Mouse (Mus musculus): Measurements from ENCODE around the gene 4930558C23Rik. TPM values are rescaled to one million over a fixed set of nuclear protein-coding genes. Genes with fewer than 3 reads are reported as not detected.
A peak's percentile ranks its signal among the peaks of the same experiment; 100 is the strongest.
"Not testable (repeated sequence)": the region's sequence is repeated elsewhere in the genome, so short reads cannot be mapped to it uniquely, and the experiment has no call there.

The 4930558C23Rik gene
- polyA plus RNA-seq, 1 experiment from 2014 or later, result not detected

DNA sequence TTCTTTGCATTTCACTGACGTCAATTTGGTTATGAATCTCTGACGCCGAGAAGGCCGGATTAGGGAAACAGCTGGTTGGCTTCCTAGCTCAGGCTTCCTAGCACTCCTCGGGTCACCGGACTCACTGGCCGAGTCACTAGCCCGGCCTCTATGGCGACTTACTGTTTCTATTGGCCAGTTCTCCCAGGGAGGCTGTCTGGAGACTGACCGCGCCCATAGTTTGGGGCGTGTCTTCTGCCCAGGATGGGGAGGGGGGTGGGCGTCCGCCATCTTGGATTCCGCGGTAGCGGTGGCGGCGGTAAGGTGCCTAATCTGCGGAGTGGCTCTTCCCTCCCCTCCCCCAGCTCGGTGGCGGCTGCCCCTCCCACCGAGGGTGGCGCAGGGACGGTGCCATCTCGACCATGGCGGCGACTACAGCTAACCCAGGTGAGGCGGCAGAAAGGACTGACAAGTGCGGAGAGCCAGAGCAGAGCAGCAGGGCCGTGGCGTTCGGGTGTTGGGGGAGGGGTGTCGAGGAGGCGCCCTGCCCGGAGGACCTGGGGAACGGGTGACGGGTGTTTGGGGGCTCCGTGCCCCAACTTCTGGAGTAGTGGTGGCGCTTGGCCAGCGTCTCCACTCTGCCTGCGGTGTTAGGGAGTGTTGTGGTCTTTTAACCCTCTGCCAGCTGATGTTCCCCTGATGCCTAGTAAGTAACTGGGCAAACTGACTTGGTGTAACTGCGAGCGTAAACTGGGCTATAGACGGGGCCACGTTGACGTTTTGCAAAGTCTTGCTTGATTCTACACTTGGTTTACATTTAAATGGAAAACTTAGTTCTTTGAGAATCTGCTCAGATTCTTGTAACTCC is 31.7 kb upstream of the 4930558C23Rik start, which contains the start of gene Arnt:
Gene Arnt, plus strand, starts transcription at position 253 of the 847 bp plus-strand sequence.
- H3K9ac ChIP-seq, result peak within 1 kb of the TSS; percentile 78
- WGBS, result under 1% methylated on average over 47 of the region's 47 CpGs
- DNase-seq (ENCODE audit: low spot score), result peak; percentile 88
- peaks cover 19% of the 10 kb centered on the region for H3K36me3 ChIP-seq (replicated peaks; ENCODE audit: control insufficient read depth, insufficient read depth)
- peak within 1 kb of the TSS; percentile 81 for H3K4me3 ChIP-seq (replicated peaks; ENCODE audit: low read length)
- peak within 1 kb of the TSS; percentile 85 for H3K27ac ChIP-seq
- peak; percentile 99 for ATAC-seq (ENCODE audit: low FRiP score)
- peak within 1 kb of the TSS; percentile 72 for H3K4me2 ChIP-seq (replicated peaks)
- no peaks in the 10 kb centered on the region for H3K9me3 ChIP-seq (ENCODE audit: control insufficient read depth, low read length)
- H3K4me1 ChIP-seq (replicated peaks; ENCODE audit: control insufficient read depth, insufficient read depth, low read length), result peaks cover 13% of the 10 kb centered on the region
- H3K27me3 ChIP-seq (ENCODE audit: control insufficient read depth, insufficient read depth, low read length), result 0 out of 2 replicates have a peak, but pooled peaks cover 2% of the 10 kb centered on the region

DNA sequence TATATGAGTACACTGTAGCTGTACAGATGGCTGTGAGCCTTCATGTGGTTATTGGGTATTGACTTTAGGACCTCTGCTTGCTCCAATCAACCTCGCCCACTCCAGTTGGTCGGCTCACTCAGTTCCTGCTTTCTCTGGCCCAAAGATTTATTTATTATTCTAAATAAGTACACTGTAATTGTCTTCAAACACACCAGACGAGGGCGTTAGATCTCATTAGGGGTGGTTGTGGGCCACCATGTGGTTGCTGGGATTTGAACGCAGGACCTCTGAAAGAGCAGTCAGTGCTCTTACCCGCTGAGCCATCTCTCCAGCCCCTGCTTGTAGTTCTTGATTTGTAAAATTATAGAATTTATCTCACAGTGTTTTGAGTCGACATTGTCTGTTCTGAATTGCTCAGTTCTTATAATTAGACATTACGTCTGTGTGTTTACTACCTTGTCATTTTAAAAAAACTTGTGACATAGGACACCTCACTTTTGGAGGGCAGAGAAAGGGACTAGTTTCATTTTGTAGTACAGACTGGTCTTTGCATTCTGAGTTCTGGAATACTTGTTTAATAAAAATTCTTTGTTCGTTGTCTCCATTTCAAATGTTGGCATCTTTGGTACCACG is 30.8 kb upstream of the 4930558C23Rik start:
- Histone ChIP-seq H3K4me2 (replicated peaks) (peak overlapping the region; percentile 72), H3K9me3 (ENCODE audit: control insufficient read depth, low read length) (no peaks in the 10 kb centered on the region), H3K27ac (peak overlapping the region; percentile 85), H3K36me3 (replicated peaks; ENCODE audit: control insufficient read depth, insufficient read depth) (peaks cover 19% of the 10 kb centered on the region), H3K4me1 (replicated peaks; ENCODE audit: control insufficient read depth, insufficient read depth, low read length) (peaks cover 13% of the 10 kb centered on the region), H3K9ac (peak overlapping the region; percentile 78), H3K27me3 (ENCODE audit: control insufficient read depth, insufficient read depth, low read length) (0 out of 2 replicates have a peak, but pooled peaks cover 5% of the 10 kb centered on the region), H3K4me3 (replicated peaks; ENCODE audit: low read length) (peak overlapping the region; percentile 81)
- ATAC-seq (ENCODE audit: low FRiP score) (no peak), DNase-seq (ENCODE audit: low spot score) (no peak)
- WGBS, result 74% methylated on average over 10 of the region's 10 CpGs

- H3K9me3 ChIP-seq (ENCODE audit: control insufficient read depth, low read length); H3K4me1 ChIP-seq (replicated peaks; ENCODE audit: control insufficient read depth, insufficient read depth, low read length); DNase-seq (ENCODE audit: low spot score); H3K4me2 ChIP-seq (replicated peaks); H3K36me3 ChIP-seq (replicated peaks; ENCODE audit: control insufficient read depth, insufficient read depth); H3K9ac ChIP-seq; H3K27me3 ChIP-seq (ENCODE audit: control insufficient read depth, insufficient read depth, low read length); H3K27ac ChIP-seq; H3K4me3 ChIP-seq (replicated peaks; ENCODE audit: low read length); ATAC-seq (ENCODE audit: low FRiP score): not testable (repeated sequence)
- WGBS, result 100% methylated on average over 2 of the region's 11 CpGs
Measured at GRCm38 (mm10) chr3:95428423-95428822, 25.8 kb upstream of the 4930558C23Rik start.

DNA sequence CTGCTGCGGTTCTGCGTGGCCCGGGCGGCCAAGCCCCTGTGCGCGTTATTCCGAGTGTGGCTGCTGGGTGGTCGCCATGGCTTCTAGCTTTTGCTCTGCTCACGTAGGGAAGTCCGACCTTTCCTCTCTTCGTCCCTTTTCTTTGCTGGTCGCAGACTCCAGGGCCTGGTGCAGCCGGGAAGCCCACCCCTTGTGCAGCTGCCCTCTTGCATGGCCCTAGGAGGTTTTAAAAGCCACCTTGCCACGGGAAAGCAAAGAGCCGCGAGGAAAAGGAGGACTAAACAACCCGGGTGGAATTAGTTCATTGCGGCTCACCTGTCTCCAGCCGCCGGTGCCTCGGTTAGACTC is 25.2 kb upstream of the 4930558C23Rik start:
- H3K9ac ChIP-seq; ATAC-seq (ENCODE audit: low FRiP score); H3K4me1 ChIP-seq (replicated peaks; ENCODE audit: control insufficient read depth, insufficient read depth, low read length); H3K9me3 ChIP-seq (ENCODE audit: control insufficient read depth, low read length); H3K27ac ChIP-seq; H3K36me3 ChIP-seq (replicated peaks; ENCODE audit: control insufficient read depth, insufficient read depth); H3K27me3 ChIP-seq (ENCODE audit: control insufficient read depth, insufficient read depth, low read length); DNase-seq (ENCODE audit: low spot score): not testable (repeated sequence)
- WGBS, result 16% methylated on average over 13 of the region's 21 CpGs
- Histone ChIP-seq H3K4me2 (replicated peaks) (peak overlapping the region; percentile 45), H3K4me3 (replicated peaks; ENCODE audit: low read length) (peak overlapping the region; percentile 25)

DNA sequence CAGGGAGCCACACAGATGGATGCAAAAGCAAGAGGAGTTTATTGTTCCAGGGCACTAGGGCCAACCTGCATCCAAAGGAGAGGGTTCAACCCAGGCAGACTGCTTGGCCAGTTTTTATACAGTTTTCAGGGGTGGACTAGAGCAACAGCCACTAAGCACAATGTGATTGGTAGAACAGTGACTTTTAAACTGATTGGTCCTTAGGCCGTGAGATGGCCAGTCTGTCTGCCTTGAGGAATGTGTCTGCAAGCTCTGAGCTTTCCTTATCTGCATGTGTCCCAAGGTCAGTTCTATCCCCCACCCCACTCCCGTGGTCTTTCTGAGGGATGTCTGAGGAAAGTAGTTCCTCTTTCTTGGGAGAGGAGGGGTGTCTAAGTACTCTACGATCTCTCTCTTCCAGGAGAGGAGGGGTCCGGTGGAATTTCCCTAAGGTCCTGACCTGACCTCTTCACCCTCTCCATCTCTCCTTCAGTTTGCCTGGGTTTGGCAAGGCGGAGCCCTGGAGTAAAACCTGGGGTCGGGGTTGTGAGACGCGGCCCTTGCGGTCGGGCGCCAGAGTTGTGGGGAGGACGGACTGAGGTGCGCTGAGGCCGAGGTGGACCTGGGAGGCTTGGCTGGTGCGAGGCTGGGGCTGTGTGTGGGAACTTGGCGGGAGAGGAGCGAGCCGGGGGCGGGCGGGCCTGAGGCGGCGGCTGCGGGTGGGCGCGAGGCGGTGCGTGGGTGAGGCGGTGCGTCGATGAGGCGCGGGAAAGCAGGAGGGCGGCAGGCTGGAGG is 24.7 kb upstream of the 4930558C23Rik start:
- Histone ChIP-seq H3K4me3 (replicated peaks; ENCODE audit: low read length) (peak overlapping the region; percentile 25), H3K4me2 (replicated peaks) (peak overlapping the region; percentile 45)
- not testable (repeated sequence) for H3K9ac ChIP-seq; H3K36me3 ChIP-seq (replicated peaks; ENCODE audit: control insufficient read depth, insufficient read depth); H3K9me3 ChIP-seq (ENCODE audit: control insufficient read depth, low read length); DNase-seq (ENCODE audit: low spot score); H3K4me1 ChIP-seq (replicated peaks; ENCODE audit: control insufficient read depth, insufficient read depth, low read length); H3K27ac ChIP-seq; H3K27me3 ChIP-seq (ENCODE audit: control insufficient read depth, insufficient read depth, low read length)
- ATAC-seq (ENCODE audit: low FRiP score), result peak; percentile 70; the same call in 1 of the 2 replicates
- 60% methylated on average over 9 of the region's 33 CpGs for WGBS

DNA sequence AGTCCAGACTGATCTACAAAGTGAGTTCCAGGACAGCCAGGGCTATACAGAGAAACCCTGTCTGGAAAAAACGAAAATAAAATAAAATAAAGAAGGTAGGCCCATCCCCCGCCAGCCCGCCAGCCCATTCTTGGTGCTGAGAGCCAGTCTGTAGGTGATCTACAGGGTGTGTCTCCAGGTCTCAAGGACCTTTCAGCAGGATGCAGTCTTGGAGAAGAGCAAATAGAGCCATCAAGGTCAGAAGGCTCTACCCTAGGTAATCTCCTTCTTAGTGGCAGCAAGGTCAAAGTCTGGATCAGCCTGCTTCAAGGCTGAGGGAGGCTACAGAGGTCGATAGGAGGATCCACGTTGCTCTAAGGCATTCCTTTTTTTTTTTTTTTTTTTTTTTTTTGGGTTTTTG is 23.8 kb upstream of the 4930558C23Rik start:
- H3K4me3 ChIP-seq (replicated peaks; ENCODE audit: low read length); DNase-seq (ENCODE audit: low spot score); H3K9me3 ChIP-seq (ENCODE audit: control insufficient read depth, low read length); ATAC-seq (ENCODE audit: low FRiP score); H3K4me1 ChIP-seq (replicated peaks; ENCODE audit: control insufficient read depth, insufficient read depth, low read length); H3K4me2 ChIP-seq (replicated peaks); H3K27ac ChIP-seq; H3K36me3 ChIP-seq (replicated peaks; ENCODE audit: control insufficient read depth, insufficient read depth); H3K27me3 ChIP-seq (ENCODE audit: control insufficient read depth, insufficient read depth, low read length); H3K9ac ChIP-seq: not testable (repeated sequence)
- WGBS, result 90% methylated on average over 5 of the region's 5 CpGs

DNA sequence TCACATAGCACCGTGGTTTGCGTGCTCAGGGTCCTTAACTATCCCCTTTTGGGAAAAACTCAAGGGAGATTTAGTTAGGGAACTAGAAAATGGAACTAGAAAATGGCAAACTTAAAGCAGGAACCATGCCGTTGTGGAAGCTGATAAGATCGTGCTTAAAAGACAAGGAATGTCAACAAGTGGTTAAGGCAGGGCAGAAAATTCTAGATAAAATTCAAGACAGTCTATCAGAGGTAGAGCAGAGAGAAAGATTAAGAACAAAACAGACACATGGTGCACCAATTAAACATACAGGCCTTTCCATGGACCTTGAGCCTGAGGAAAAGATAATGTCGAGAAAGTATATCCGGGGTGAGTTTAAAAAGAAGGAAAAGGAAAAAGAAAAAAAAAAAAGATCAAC is 15.2 kb upstream of the 4930558C23Rik start:
- Histone ChIP-seq H3K4me3 (replicated peaks; ENCODE audit: low read length) (no peak overlapping the region), H3K9me3 (ENCODE audit: control insufficient read depth, low read length) (peaks cover 10% of the 10 kb centered on the region; the same call in 1 of the 2 replicates), H3K9ac (no peak overlapping the region), H3K4me1 (replicated peaks; ENCODE audit: control insufficient read depth, insufficient read depth, low read length) (no peaks in the 10 kb centered on the region), H3K36me3 (replicated peaks; ENCODE audit: control insufficient read depth, insufficient read depth) (no peaks in the 10 kb centered on the region), H3K27ac (no peak overlapping the region), H3K27me3 (ENCODE audit: control insufficient read depth, insufficient read depth, low read length) (no peaks in the 10 kb centered on the region), H3K4me2 (replicated peaks) (no peak overlapping the region)
- DNase-seq (ENCODE audit: low spot score), result no peak
- WGBS, result 92% methylated on average over 6 of the region's 6 CpGs
- ATAC-seq (ENCODE audit: low FRiP score), result no peak

DNA sequence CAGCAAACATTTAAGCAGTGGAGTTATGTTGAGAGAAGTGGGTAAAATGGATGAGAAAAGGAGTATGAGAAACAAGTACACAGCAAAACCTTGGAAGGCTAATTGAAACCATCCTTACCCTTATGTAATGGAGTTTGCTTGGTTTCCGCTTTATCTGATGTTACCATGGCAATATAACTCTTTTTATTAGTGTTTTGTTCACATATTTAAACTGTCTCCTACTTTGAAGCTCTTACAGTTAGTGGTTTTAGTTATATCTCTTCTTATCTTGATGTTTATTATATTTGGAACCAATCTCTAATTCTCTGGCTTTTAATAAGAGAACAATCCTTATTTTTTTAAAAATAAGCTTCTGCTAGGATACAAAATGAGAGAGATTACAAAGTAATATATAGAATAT is 9.6 kb upstream of the 4930558C23Rik start:
- WGBS, result 85% methylated on average over 1 of the region's 1 CpGs
- no peak overlapping the region for H3K27ac ChIP-seq
- DNase-seq (ENCODE audit: low spot score), result no peak
- H3K4me3 ChIP-seq (replicated peaks; ENCODE audit: low read length), result no peak overlapping the region
- no peaks in the 10 kb centered on the region for H3K9me3 ChIP-seq (ENCODE audit: control insufficient read depth, low read length)
- H3K4me2 ChIP-seq (replicated peaks), result no peak overlapping the region
- no peaks in the 10 kb centered on the region for H3K4me1 ChIP-seq (replicated peaks; ENCODE audit: control insufficient read depth, insufficient read depth, low read length)
- no peaks in the 10 kb centered on the region for H3K36me3 ChIP-seq (replicated peaks; ENCODE audit: control insufficient read depth, insufficient read depth)
- no peak for ATAC-seq (ENCODE audit: low FRiP score)
- H3K9ac ChIP-seq, result no peak overlapping the region
- H3K27me3 ChIP-seq (ENCODE audit: control insufficient read depth, insufficient read depth, low read length), result no peaks in the 10 kb centered on the region

GRCm38 (mm10) chr3:95408852-95409251 is 6.2 kb upstream of the 4930558C23Rik start:
- DNase-seq (ENCODE audit: low spot score) (no peak), ATAC-seq (ENCODE audit: low FRiP score) (no peak)
- H3K36me3 ChIP-seq (replicated peaks; ENCODE audit: control insufficient read depth, insufficient read depth), result no peaks in the 10 kb centered on the region
- H3K9ac ChIP-seq, result no peak overlapping the region
- no peaks in the 10 kb centered on the region for H3K4me1 ChIP-seq (replicated peaks; ENCODE audit: control insufficient read depth, insufficient read depth, low read length)
- no peak overlapping the region for H3K27ac ChIP-seq
- WGBS, result 93% methylated on average over 2 of the region's 2 CpGs
- no peak overlapping the region for H3K4me3 ChIP-seq (replicated peaks; ENCODE audit: low read length)
- H3K4me2 ChIP-seq (replicated peaks), result no peak overlapping the region
- no peaks in the 10 kb centered on the region for H3K27me3 ChIP-seq (ENCODE audit: control insufficient read depth, insufficient read depth, low read length)
- no peaks in the 10 kb centered on the region for H3K9me3 ChIP-seq (ENCODE audit: control insufficient read depth, low read length)
